Mouse (Mus musculus): ENCODE data around the gene Cd33. TPM values are rescaled to one million over a fixed set of nuclear protein-coding genes. Genes with fewer than 3 reads are reported as not detected.

Gene Cd33
- total and polyA plus RNA-seq, 2 experiments from 2014 or later, result 0.37 to 2.3 TPM

- H3K9ac ChIP-seq (replicated peaks; ENCODE audit: low read depth, low read length), result no peak overlapping the region
- ATAC-seq (ENCODE audit: insufficient read depth, low read depth), result peak; percentile 81
- H3K9me3 ChIP-seq (replicated peaks; ENCODE audit: control insufficient read depth, low read length), result no peaks in the 10 kb centered on the region
- no peaks in the 10 kb centered on the region for H3K4me1 ChIP-seq (ENCODE audit: control insufficient read depth, insufficient read depth)
- H3K4me3 ChIP-seq (ENCODE audit: low read depth, low read length), result no peak overlapping the region
- no peaks in the 10 kb centered on the region for H3K36me3 ChIP-seq (replicated peaks; ENCODE audit: control insufficient read depth, insufficient read depth, low read length)
- TF ChIP-seq EP300 (IDR thresholded peaks at IDR 0.05; ENCODE audit: low read depth), result peak; percentile 71; the same call in 1 of the 2 replicates
- no peak for TF ChIP-seq CTCF (IDR thresholded peaks at IDR 0.05; ENCODE audit: low read depth)
- WGBS, result 21% methylated on average over 3 of the region's 3 CpGs
- no peaks in the 10 kb centered on the region for H3K27me3 ChIP-seq (ENCODE audit: control insufficient read depth, insufficient read depth, low read length)
- peak; percentile 17 for DNase-seq (ENCODE audit: low spot score)
- H3K27ac ChIP-seq (ENCODE audit: low read depth), result no peak overlapping the region
- no peak overlapping the region for H3K4me2 ChIP-seq (ENCODE audit: low read depth, low read length)
Observed at GRCm38 (mm10) chr7:43554550-43554949, 10.3 kb upstream of the Cd33 start.

DNA sequence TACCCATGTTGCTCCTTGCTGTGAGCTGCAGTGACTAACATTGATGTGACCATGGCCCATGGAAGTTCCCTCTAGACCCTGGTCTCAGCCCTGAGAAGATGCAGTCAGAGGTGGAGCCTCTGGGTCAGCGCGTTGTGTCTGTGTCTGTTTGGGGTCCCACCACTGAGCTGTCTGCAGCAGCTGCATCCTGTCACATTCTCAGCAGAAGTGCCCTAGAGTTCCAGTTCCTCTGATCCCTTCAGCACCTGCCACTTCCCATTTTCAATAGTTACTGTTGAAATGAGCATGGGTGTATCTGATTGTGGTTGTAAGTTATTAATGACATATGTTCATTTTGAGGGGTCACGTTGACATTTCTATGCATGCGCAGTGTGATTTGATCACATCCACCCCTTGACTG is 8.9 kb upstream of the Cd33 start:
- Histone ChIP-seq H3K27ac (ENCODE audit: low read depth) (no peak overlapping the region), H3K36me3 (replicated peaks; ENCODE audit: control insufficient read depth, insufficient read depth, low read length) (no peaks in the 10 kb centered on the region), H3K4me3 (ENCODE audit: low read depth, low read length) (no peak overlapping the region), H3K4me2 (ENCODE audit: low read depth, low read length) (no peak overlapping the region), H3K27me3 (ENCODE audit: control insufficient read depth, insufficient read depth, low read length) (no peaks in the 10 kb centered on the region), H3K9ac (replicated peaks; ENCODE audit: low read depth, low read length) (no peak overlapping the region), H3K9me3 (replicated peaks; ENCODE audit: control insufficient read depth, low read length) (no peaks in the 10 kb centered on the region), H3K4me1 (ENCODE audit: control insufficient read depth, insufficient read depth) (no peaks in the 10 kb centered on the region)
- no peak for TF ChIP-seq CTCF (IDR thresholded peaks at IDR 0.05; ENCODE audit: low read depth)
- no peak for TF ChIP-seq EP300 (IDR thresholded peaks at IDR 0.05; ENCODE audit: low read depth)
- no peak for DNase-seq (ENCODE audit: low spot score)
- no peak for ATAC-seq (ENCODE audit: insufficient read depth, low read depth)
- WGBS, result 61% methylated on average over 4 of the region's 4 CpGs

GRCm38 (mm10) chr7:43548206-43548605 is 4.0 kb upstream of the Cd33 start:
- DNase-seq (ENCODE audit: low spot score) (no peak), ATAC-seq (ENCODE audit: insufficient read depth, low read depth) (no peak)
- Histone ChIP-seq H3K4me2 (ENCODE audit: low read depth, low read length) (no peak overlapping the region), H3K27me3 (ENCODE audit: control insufficient read depth, insufficient read depth, low read length) (no peaks in the 10 kb centered on the region), H3K36me3 (replicated peaks; ENCODE audit: control insufficient read depth, insufficient read depth, low read length) (no peaks in the 10 kb centered on the region), H3K9ac (replicated peaks; ENCODE audit: low read depth, low read length) (no peak overlapping the region), H3K27ac (ENCODE audit: low read depth) (no peak overlapping the region), H3K4me3 (ENCODE audit: low read depth, low read length) (no peak overlapping the region), H3K9me3 (replicated peaks; ENCODE audit: control insufficient read depth, low read length) (no peaks in the 10 kb centered on the region), H3K4me1 (ENCODE audit: control insufficient read depth, insufficient read depth) (no peaks in the 10 kb centered on the region)
- WGBS, result 62% methylated on average over 4 of the region's 4 CpGs
- TF ChIP-seq EP300 (IDR thresholded peaks at IDR 0.05; ENCODE audit: low read depth), result no peak
- no peak for TF ChIP-seq CTCF (IDR thresholded peaks at IDR 0.05; ENCODE audit: low read depth)

- no peak for TF ChIP-seq EP300 (IDR thresholded peaks at IDR 0.05; ENCODE audit: low read depth)
- no peak for TF ChIP-seq CTCF (IDR thresholded peaks at IDR 0.05; ENCODE audit: low read depth)
Observed at GRCm38 (mm10) chr7:43547666-43548065, 3.4 kb upstream of the Cd33 start.

GRCm38 (mm10) chr7:43545656-43546545 is 1.7 kb upstream of the Cd33 start:
- DNase-seq (ENCODE audit: low spot score), result no peak
- Histone ChIP-seq H3K9ac (replicated peaks; ENCODE audit: low read depth, low read length) (no peak overlapping the region), H3K9me3 (replicated peaks; ENCODE audit: control insufficient read depth, low read length) (no peaks in the 10 kb centered on the region), H3K4me2 (ENCODE audit: low read depth, low read length) (no peak overlapping the region), H3K36me3 (replicated peaks; ENCODE audit: control insufficient read depth, insufficient read depth, low read length) (no peaks in the 10 kb centered on the region), H3K27me3 (ENCODE audit: control insufficient read depth, insufficient read depth, low read length) (no peaks in the 10 kb centered on the region), H3K27ac (ENCODE audit: low read depth) (no peak overlapping the region), H3K4me3 (ENCODE audit: low read depth, low read length) (no peak overlapping the region), H3K4me1 (ENCODE audit: control insufficient read depth, insufficient read depth) (no peaks in the 10 kb centered on the region)
- 62% methylated on average over 7 of the region's 7 CpGs for WGBS
- TF ChIP-seq CTCF (IDR thresholded peaks at IDR 0.05; ENCODE audit: low read depth), result no peak
- no peak for TF ChIP-seq EP300 (IDR thresholded peaks at IDR 0.05; ENCODE audit: low read depth)
- ATAC-seq (ENCODE audit: insufficient read depth, low read depth), result no peak

More at GRCm38 (mm10) chr7:43547666-43548065, 3.4 kb upstream of the Cd33 start:
- Histone ChIP-seq H3K4me2 (ENCODE audit: low read depth, low read length) (no peak overlapping the region), H3K9me3 (replicated peaks; ENCODE audit: control insufficient read depth, low read length) (no peaks in the 10 kb centered on the region), H3K27ac (ENCODE audit: low read depth) (no peak overlapping the region), H3K4me1 (ENCODE audit: control insufficient read depth, insufficient read depth) (no peaks in the 10 kb centered on the region), H3K4me3 (ENCODE audit: low read depth, low read length) (no peak overlapping the region), H3K9ac (replicated peaks; ENCODE audit: low read depth, low read length) (no peak overlapping the region), H3K27me3 (ENCODE audit: control insufficient read depth, insufficient read depth, low read length) (no peaks in the 10 kb centered on the region), H3K36me3 (replicated peaks; ENCODE audit: control insufficient read depth, insufficient read depth, low read length) (no peaks in the 10 kb centered on the region)
- WGBS, result 25% methylated on average over 5 of the region's 5 CpGs
- DNase-seq (ENCODE audit: low spot score) (no peak), ATAC-seq (ENCODE audit: insufficient read depth, low read depth) (no peak)

Data from heart, postnatal 0 days (tissue).